Mouse (Mus musculus) R1 (cell line): ENCODE measurements around the gene Igflr1.

Experiments
- DNase-seq: peaks from one replicate; pipeline ENCODE4 v3.0.0-alpha.2; 2018; ENCODE audit warnings: low read depth, low spot score

Gene Igflr1

GRCm38 (mm10) chr7:30564970-30565571 lies at the start of gene Igflr1:
TSS of gene Igflr1 (plus strand) at chr7:30565427.
- DNase-seq, result no peak

GRCm38 (mm10) chr7:30518325-30518724 lies 46.9 kb upstream of the Igflr1 start:
- DNase-seq, result peak; percentile 47

GRCm38 (mm10) chr7:30520396-30520795 lies 44.8 kb upstream of the Igflr1 start:
- no peak for DNase-seq

GRCm38 (mm10) chr7:30520856-30521255 lies 44.4 kb upstream of the Igflr1 start:
- no peak for DNase-seq

GRCm38 (mm10) chr7:30522871-30523270 lies 42.4 kb upstream of the Igflr1 start:
- no peak for DNase-seq

- DNase-seq, result no peak
Measured at GRCm38 (mm10) chr7:30524487-30524886, 40.7 kb upstream of the Igflr1 start.

- peak; percentile 29 for DNase-seq
Measured at GRCm38 (mm10) chr7:30525954-30526353, 39.3 kb upstream of the Igflr1 start.

GRCm38 (mm10) chr7:30526399-30526798 lies 38.8 kb upstream of the Igflr1 start:
- DNase-seq, result no peak

GRCm38 (mm10) chr7:30526981-30527380 lies 38.2 kb upstream of the Igflr1 start:
- no peak for DNase-seq

- DNase-seq, result no peak
Measured at GRCm38 (mm10) chr7:30531291-30531815, 33.9 kb upstream of the Igflr1 start.

GRCm38 (mm10) chr7:30532931-30533330 lies 32.3 kb upstream of the Igflr1 start:
- no peak for DNase-seq

- peak; percentile 16 for DNase-seq
Measured at GRCm38 (mm10) chr7:30533941-30534632, 31.1 kb upstream of the Igflr1 start.

- DNase-seq, result peak; percentile 97
Measured at GRCm38 (mm10) chr7:30534633-30535577, 30.3 kb upstream of the Igflr1 start, which contains the start of gene Arhgap33. TSS of gene Arhgap33 (minus strand) at chr7:30535060.

GRCm38 (mm10) chr7:30540572-30540971 lies 24.7 kb upstream of the Igflr1 start:
- no peak for DNase-seq

- DNase-seq, result no peak
Measured at GRCm38 (mm10) chr7:30544327-30544726, 20.9 kb upstream of the Igflr1 start.

GRCm38 (mm10) chr7:30549880-30550279 lies 15.3 kb upstream of the Igflr1 start:
- no peak for DNase-seq

- DNase-seq, result no peak
Measured at GRCm38 (mm10) chr7:30550603-30551002, 14.6 kb upstream of the Igflr1 start.

- DNase-seq, result peak; percentile 89
Measured at GRCm38 (mm10) chr7:30551445-30552101, 13.7 kb upstream of the Igflr1 start.

GRCm38 (mm10) chr7:30552102-30553020 lies 12.9 kb upstream of the Igflr1 start, which contains the start of the genes Hspb6 and Proser3:
TSS of gene Hspb6 (plus strand) at chr7:30552178.
TSS of gene Proser3 (minus strand) at chr7:30552299.
- DNase-seq, result peak; percentile 100

- no peak for DNase-seq
Measured at GRCm38 (mm10) chr7:30553021-30553589, 12.1 kb upstream of the Igflr1 start.
